Mouse (Mus musculus) kidney, embryonic 16.5 days (tissue): ENCODE data around the gene Acot4. TPM values are rescaled to one million over a fixed set of nuclear protein-coding genes. Genes with fewer than 3 reads are reported as not detected.
A peak's percentile ranks its signal among the peaks of the same experiment; 100 is the strongest.
"Not testable (repeated sequence)": the region's sequence is repeated elsewhere in the genome, so short reads cannot be mapped to it uniquely, and the experiment has no call there.

ENCODE experiments used
- ATAC-seq: fragments of 200-750 bp; cut with Nextera tagmentation; 2 replicates; pipeline ENCODE4 v1.8.0; 2017; ENCODE audit warnings: moderate TSS enrichment; ENCODE audit not compliant: low FRiP score, low TSS enrichment
- H3K27ac ChIP-seq: fragments of 300-500 bp; sonication (generic); 2 replicates; pipeline ENCODE4 v1.5.1; 2014; ENCODE audit warnings: low read length
- H3K27me3 ChIP-seq: fragments of 300-500 bp; sonication (generic); 2 replicates; pipeline ENCODE4 v1.6.1; 2014; ENCODE audit warnings: low read length, control low read depth, mixed read lengths; ENCODE audit not compliant: insufficient read depth
- H3K36me3 ChIP-seq: fragments of 300-500 bp; sonication (generic); 2 replicates; pipeline ENCODE4 v1.6.1; 2014; ENCODE audit warnings: low read length, control low read depth, mixed read lengths; ENCODE audit not compliant: insufficient read depth
- H3K4me1 ChIP-seq: fragments of 300-500 bp; sonication (generic); 2 replicates; pipeline ENCODE4 v1.6.1; 2014; ENCODE audit warnings: low read length, control low read depth, mixed read lengths; ENCODE audit not compliant: insufficient read depth
- H3K4me2 ChIP-seq: fragments of 300-500 bp; sonication (generic); replicated peaks from 2 replicates; pipeline ENCODE4 v1.6.1; 2014; ENCODE audit warnings: low read depth, low read length
- H3K4me3 ChIP-seq: fragments of 300-500 bp; sonication (generic); 2 replicates; pipeline ENCODE4 v1.5.1; 2014; ENCODE audit warnings: mild to moderate bottlenecking, low read length
- H3K9ac ChIP-seq: fragments of 300-500 bp; sonication (generic); replicated peaks from 2 replicates; pipeline ENCODE4 v1.6.1; 2014; ENCODE audit warnings: low read length
- H3K9me3 ChIP-seq: fragments of 300-500 bp; sonication (generic); 2 replicates; pipeline ENCODE4 v1.6.1; 2016; ENCODE audit warnings: low read length, control low read depth
- WGBS: fragments of 180-500 bp; shearing (Covaris S2); extraction: QIAGEN DNeasy Blood & Tissue Kit; methylation state at CpG from one replicate; pipeline ENCODE4 v1.1.7; 2014; 5-methylcytosine and 5-hydroxymethylcytosine counted together
- polyA plus RNA-seq: library from polyadenylated mRNA; unstranded; fragments of >200 nt; fragmentation: Nextera tagmentation; extraction: Ambion mirVana; gene quantifications from 2 replicates; pipeline ENCODE4 v1.2.1, GENCODE M21; 2015

Gene Acot4
- polyA plus RNA-seq: 8.0 and 11.5 TPM in 2 replicates

GRCm38 (mm10) chr12:84038241-84038640 is at the start of gene Acot4:
TSS of gene Acot4 (plus strand) at chr12:84038379.
- not testable (repeated sequence) for H3K36me3 ChIP-seq, H3K27me3 ChIP-seq, H3K9me3 ChIP-seq, H3K27ac ChIP-seq, H3K4me1 ChIP-seq
- peak; percentile 69 for ATAC-seq
- Histone ChIP-seq H3K9ac (peak within 1 kb of the TSS; percentile 70), H3K4me3 (peak within 1 kb of the TSS; percentile 50), H3K4me2 (peak within 1 kb of the TSS; percentile 75)
- 2% methylated on average over 31 of the region's 32 CpGs for WGBS

GRCm38 (mm10) chr12:83988483-83988882 is 49.7 kb upstream of the Acot4 start:
- ATAC-seq: peak; percentile 46; the same call in 1 of the 2 replicates
- Histone ChIP-seq H3K9ac (peak overlapping the region; percentile 83), H3K9me3 (no peaks in the 10 kb centered on the region), H3K4me3 (peak overlapping the region; percentile 59), H3K4me1 (peaks cover 13% of the 10 kb centered on the region; the same call in 1 of the 2 replicates), H3K27ac (peak overlapping the region; percentile 93), H3K4me2 (peak overlapping the region; percentile 57), H3K27me3 (no peaks in the 10 kb centered on the region), H3K36me3 (0 out of 2 replicates have a peak, but pooled peaks cover 10% of the 10 kb centered on the region)
- 63% methylated on average over 4 of the region's 4 CpGs for WGBS

- H3K4me3 ChIP-seq: no peak overlapping the region; the same call in 1 of the 2 replicates
- H3K4me1 ChIP-seq: peaks cover 13% of the 10 kb centered on the region; the same call in 1 of the 2 replicates
- 98% methylated on average over 4 of the region's 4 CpGs for WGBS
- no peak overlapping the region for H3K9ac ChIP-seq
- no peak overlapping the region for H3K4me2 ChIP-seq
- ATAC-seq: no peak
- no peaks in the 10 kb centered on the region for H3K27me3 ChIP-seq
- no peaks in the 10 kb centered on the region for H3K9me3 ChIP-seq
- H3K36me3 ChIP-seq: 0 out of 2 replicates have a peak, but pooled peaks cover 17% of the 10 kb centered on the region
- no peak overlapping the region for H3K27ac ChIP-seq
These were observed 48.8 kb upstream of the Acot4 start for GRCm38 (mm10) chr12:83989378-83989777.

- H3K9me3 ChIP-seq: no peaks in the 10 kb centered on the region
- H3K9ac ChIP-seq: no peak overlapping the region
- peaks cover 18% of the 10 kb centered on the region for H3K4me1 ChIP-seq
- no peak overlapping the region for H3K4me3 ChIP-seq
- WGBS: 61% methylated on average over 2 of the region's 2 CpGs
- no peak overlapping the region for H3K4me2 ChIP-seq
- H3K36me3 ChIP-seq: 0 out of 2 replicates have a peak, but pooled peaks cover 18% of the 10 kb centered on the region
- no peaks in the 10 kb centered on the region for H3K27me3 ChIP-seq
- no peak overlapping the region for H3K27ac ChIP-seq
- no peak for ATAC-seq
These were observed 41.0 kb upstream of the Acot4 start for GRCm38 (mm10) chr12:83997221-83997620.

- 0 out of 2 replicates have a peak, but pooled peaks cover 11% of the 10 kb centered on the region for H3K36me3 ChIP-seq
- WGBS: 33% methylated on average over 11 of the region's 11 CpGs
- peaks cover 18% of the 10 kb centered on the region for H3K4me1 ChIP-seq
- no peak overlapping the region for H3K4me2 ChIP-seq
- peak; percentile 64 for ATAC-seq
- H3K27me3 ChIP-seq: no peaks in the 10 kb centered on the region
- H3K9ac ChIP-seq: no peak overlapping the region
- H3K4me3 ChIP-seq: no peak overlapping the region
- H3K27ac ChIP-seq: peak overlapping the region; percentile 16; the same call in 1 of the 2 replicates
- 0 out of 2 replicates have a peak, but pooled peaks cover 3% of the 10 kb centered on the region for H3K9me3 ChIP-seq
These were observed 39.7 kb upstream of the Acot4 start for GRCm38 (mm10) chr12:83998341-83999107.

GRCm38 (mm10) chr12:83999237-83999636 is 38.9 kb upstream of the Acot4 start:
- not testable (repeated sequence) for H3K4me2 ChIP-seq, H3K9me3 ChIP-seq, H3K4me3 ChIP-seq, H3K27me3 ChIP-seq, H3K9ac ChIP-seq, H3K27ac ChIP-seq, H3K36me3 ChIP-seq
- ATAC-seq: peak; percentile 74
- H3K4me1 ChIP-seq: peaks cover 18% of the 10 kb centered on the region
- WGBS: 18% methylated on average over 8 of the region's 8 CpGs

- no peak overlapping the region for H3K27ac ChIP-seq
- peaks cover 18% of the 10 kb centered on the region for H3K4me1 ChIP-seq
- no peaks in the 10 kb centered on the region for H3K36me3 ChIP-seq
- H3K4me2 ChIP-seq: no peak overlapping the region
- no peaks in the 10 kb centered on the region for H3K27me3 ChIP-seq
- no peak for ATAC-seq
- 0 out of 2 replicates have a peak, but pooled peaks cover 3% of the 10 kb centered on the region for H3K9me3 ChIP-seq
- H3K4me3 ChIP-seq: no peak overlapping the region
- WGBS: 16% methylated on average over 3 of the region's 3 CpGs
- H3K9ac ChIP-seq: no peak overlapping the region
These were observed 37.8 kb upstream of the Acot4 start for GRCm38 (mm10) chr12:84000418-84000817.

- peaks cover 14% of the 10 kb centered on the region for H3K4me1 ChIP-seq
- H3K27ac ChIP-seq: no peak overlapping the region
- H3K27me3 ChIP-seq: no peaks in the 10 kb centered on the region
- H3K36me3 ChIP-seq: no peaks in the 10 kb centered on the region
- WGBS: 67% methylated on average over 1 of the region's 1 CpGs
- H3K9me3 ChIP-seq: 0 out of 2 replicates have a peak, but pooled peaks cover 3% of the 10 kb centered on the region
- H3K4me2 ChIP-seq: no peak overlapping the region
- H3K4me3 ChIP-seq: no peak overlapping the region
- ATAC-seq: no peak
- H3K9ac ChIP-seq: no peak overlapping the region
These were observed 34.3 kb upstream of the Acot4 start for GRCm38 (mm10) chr12:84003866-84004265.

- 83% methylated on average over 12 of the region's 12 CpGs for WGBS
- Histone ChIP-seq H3K4me2 (no peak overlapping the region), H3K36me3 (no peaks in the 10 kb centered on the region), H3K27me3 (no peaks in the 10 kb centered on the region), H3K9me3 (no peaks in the 10 kb centered on the region), H3K9ac (no peak overlapping the region), H3K4me1 (peaks cover 28% of the 10 kb centered on the region), H3K4me3 (no peak overlapping the region), H3K27ac (no peak overlapping the region)
- ATAC-seq: no peak
These were observed 29.9 kb upstream of the Acot4 start for GRCm38 (mm10) chr12:84008251-84008650.

- WGBS: 66% methylated on average over 8 of the region's 8 CpGs
- H3K9ac ChIP-seq: peak overlapping the region; percentile 68
- H3K27me3 ChIP-seq: no peaks in the 10 kb centered on the region
- H3K27ac ChIP-seq: peak overlapping the region; percentile 68
- H3K4me1 ChIP-seq: peaks cover 28% of the 10 kb centered on the region
- no peak for ATAC-seq
- peak overlapping the region; percentile 52 for H3K4me3 ChIP-seq
- peak overlapping the region; percentile 56 for H3K4me2 ChIP-seq
- H3K9me3 ChIP-seq: no peaks in the 10 kb centered on the region
- H3K36me3 ChIP-seq: no peaks in the 10 kb centered on the region
These were observed 29.4 kb upstream of the Acot4 start for GRCm38 (mm10) chr12:84008729-84009128.
